Mouse (Mus musculus): ENCODE data around the gene Xrcc5. TPM values are rescaled to one million over a fixed set of nuclear protein-coding genes. Genes with fewer than 3 reads are reported as not detected.

The Xrcc5 gene
- polyA plus RNA-seq (2017; shearing (Covaris generic)), result 10 to 100 TPM; 24.6 to 26.7 TPM

GRCm38 (mm10) chr1:72307317-72307798 lies at the start of gene Xrcc5:
Xrcc5 (plus strand) TSS chr1:72307421.
- ATAC-seq, result peak; percentile 94

GRCm38 (mm10) chr1:72263099-72263498 lies 44.1 kb upstream of the Xrcc5 start:
- no peak for ATAC-seq

- ATAC-seq, result no peak
Observed at GRCm38 (mm10) chr1:72278085-72278484, 29.1 kb upstream of the Xrcc5 start.

DNA sequence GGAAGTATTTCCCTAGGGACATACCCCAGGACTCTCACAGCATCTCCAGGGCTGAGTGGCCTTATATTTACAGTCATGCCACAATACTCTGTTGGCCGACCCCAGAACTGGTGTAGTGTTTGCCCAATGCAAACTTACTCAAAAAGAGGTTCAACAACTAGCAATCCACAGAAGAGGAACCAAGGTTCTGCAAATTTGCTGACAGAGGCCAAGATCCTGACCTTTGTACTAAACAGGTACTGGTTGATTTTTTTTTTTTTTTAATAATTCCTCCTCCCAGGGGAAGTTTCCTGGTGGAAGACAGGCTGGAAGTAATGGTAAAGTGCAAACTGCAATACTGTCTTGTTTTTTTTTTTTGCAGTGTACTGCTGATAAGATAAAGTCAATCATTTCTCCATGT lies 24.6 kb upstream of the Xrcc5 start:
- ATAC-seq, result no peak

GRCm38 (mm10) chr1:72283992-72284485 lies 23.2 kb upstream of the Xrcc5 start, which contains the start of the genes Pecr and Tmem169:
Pecr (minus strand) TSS chr1:72284314.
Tmem169 (plus strand) TSS chr1:72284369.
- peak; percentile 100 for ATAC-seq

GRCm38 (mm10) chr1:72284539-72284938 lies 22.7 kb upstream of the Xrcc5 start:
- ATAC-seq, result peak; percentile 18

- ATAC-seq, result no peak
Observed at GRCm38 (mm10) chr1:72286904-72287303, 20.3 kb upstream of the Xrcc5 start.

GRCm38 (mm10) chr1:72287893-72288292 lies 19.3 kb upstream of the Xrcc5 start:
- no peak for ATAC-seq

DNA sequence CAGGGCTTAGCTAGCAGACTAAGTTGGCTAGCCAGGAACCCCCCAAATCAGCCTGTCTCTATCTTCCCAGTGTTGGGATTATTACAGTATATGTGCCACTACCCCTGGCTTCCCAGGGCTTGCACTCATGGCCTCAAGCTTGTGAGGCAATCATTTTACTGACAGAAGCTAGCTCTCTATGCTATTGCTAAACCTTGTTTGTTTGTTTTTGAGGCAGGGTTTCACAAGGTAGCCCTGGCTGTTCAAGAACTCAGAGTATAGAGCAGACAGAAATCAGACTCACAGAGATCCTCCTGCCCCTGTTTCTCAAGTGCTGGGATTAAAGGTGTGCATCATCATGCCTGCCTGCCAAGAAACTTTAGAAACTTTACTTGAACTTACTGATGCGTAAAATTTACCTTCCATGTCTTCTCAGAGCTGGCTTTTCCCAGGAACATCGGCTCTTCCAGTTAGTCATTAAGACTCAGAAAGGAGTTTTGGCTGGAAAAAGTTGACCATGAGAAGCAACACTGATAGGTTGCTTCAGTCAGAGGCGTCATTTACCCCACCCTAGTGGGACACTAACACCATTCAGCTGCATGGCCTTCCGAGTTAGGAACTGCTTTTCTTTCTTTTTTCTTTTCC lies 18.6 kb upstream of the Xrcc5 start:
- no peak for ATAC-seq

- no peak for ATAC-seq
Observed at GRCm38 (mm10) chr1:72290896-72291295, 16.3 kb upstream of the Xrcc5 start.

DNA sequence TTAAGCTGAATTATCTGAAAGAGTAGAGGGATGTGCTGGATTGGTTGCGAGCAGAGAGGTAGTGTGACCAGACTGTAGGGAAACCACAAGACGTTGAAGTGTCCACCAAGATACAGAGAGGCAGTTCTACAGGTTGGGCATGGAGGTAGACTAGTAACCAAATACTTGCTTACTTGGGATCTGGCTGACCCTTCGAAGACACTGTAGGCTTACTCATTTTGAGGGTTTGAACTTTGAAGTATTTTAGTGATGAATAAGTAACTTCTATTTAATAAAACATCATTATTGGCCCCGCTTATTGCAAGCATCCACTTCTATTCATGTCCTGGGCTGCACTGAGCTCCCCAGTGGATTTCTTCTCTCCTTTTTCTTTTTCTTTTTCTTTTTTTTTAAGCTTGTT lies 15.8 kb upstream of the Xrcc5 start:
- no peak for ATAC-seq

DNA sequence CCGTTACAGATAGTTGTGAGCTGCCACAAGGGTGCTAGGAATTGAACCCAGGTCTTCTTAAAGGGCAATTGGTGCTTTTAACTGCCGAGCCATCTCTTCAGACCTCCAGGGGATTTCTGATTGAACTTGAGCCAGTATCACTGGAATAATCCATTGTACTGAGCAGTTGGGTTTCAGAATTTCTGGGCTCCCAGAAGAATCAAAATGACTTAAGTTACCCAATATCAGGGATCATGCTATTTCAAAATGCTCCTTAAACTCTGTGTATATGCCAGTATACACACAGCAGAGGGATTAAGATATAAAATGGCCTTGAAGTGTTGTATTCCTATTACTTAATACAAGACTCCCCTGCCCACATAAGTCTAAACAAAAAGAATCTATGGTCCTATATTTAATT lies 15.3 kb upstream of the Xrcc5 start:
- no peak for ATAC-seq

- no peak for ATAC-seq
Observed at GRCm38 (mm10) chr1:72293869-72294663, 13.2 kb upstream of the Xrcc5 start.

- ATAC-seq, result no peak
Observed at GRCm38 (mm10) chr1:72295746-72296145, 11.5 kb upstream of the Xrcc5 start.

GRCm38 (mm10) chr1:72301845-72302244 lies 5.4 kb upstream of the Xrcc5 start:
- no peak for ATAC-seq

DNA sequence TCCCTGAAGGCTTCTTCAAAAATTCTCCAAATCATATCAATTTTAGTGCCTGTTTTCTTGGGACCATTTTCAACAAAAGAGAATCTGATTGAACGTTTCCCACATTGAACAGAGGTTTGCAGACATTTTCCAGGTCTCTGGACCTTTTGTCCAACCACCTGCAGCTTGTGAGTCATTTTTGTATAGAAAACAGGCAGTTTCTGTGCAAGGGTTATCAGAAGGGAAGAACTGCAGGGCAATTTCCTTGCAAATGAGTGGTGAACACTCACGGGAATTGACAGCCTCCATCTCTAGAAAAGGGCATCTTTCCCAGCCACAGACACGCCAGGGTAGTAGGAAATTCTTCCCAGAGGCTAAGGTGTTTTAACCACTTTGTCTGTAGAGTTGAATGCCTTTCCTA lies 980 bp upstream of the Xrcc5 start:
- ATAC-seq, result no peak

DNA sequence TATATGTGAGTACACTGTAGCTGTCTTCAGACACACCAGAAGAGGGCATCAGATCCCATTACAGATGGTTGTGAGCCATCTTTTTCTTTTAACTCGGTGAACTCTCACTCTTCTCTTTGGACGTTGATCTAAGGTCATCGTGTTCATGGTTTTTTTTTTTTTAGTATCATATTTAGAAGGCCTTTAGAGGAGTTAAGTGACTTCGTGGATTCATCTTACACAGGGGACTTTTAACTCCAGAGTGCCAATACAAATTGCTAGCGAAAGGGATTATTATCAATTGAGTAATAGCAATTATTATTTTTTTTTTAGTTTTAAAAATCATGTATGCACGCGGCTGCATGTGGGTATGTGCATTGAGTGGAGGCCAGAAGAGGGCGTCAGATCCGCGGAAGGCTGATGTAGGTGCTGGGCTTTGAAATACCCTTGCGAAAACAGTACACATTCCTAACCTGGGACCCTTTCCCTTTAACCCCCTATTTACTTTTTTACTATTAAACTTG lies 491 bp upstream of the Xrcc5 start:
- ATAC-seq, result peak; percentile 59

DNA sequence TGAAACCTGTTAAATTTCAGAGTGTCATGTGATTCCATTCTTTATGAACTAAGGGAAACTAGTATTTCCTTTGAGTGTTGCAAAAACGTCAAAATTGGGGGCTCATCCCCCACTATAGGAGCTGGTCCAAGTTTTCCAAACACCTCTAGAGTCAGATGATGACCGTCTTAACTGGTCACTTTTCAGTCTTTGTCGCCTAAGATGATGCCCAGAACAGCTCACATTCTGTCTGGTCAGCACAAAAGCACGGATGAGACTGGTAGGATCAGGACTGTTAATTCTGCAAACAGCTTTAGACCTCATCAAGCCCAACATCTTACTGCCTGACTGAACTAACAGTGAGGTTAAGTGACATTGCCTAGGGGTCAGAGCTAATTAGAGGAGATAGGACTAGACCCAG lies 1.7 kb downstream of the Xrcc5 start:
- no peak for ATAC-seq

- ATAC-seq, result no peak
Observed at GRCm38 (mm10) chr1:72309744-72310424, 2.7 kb downstream of the Xrcc5 start.

DNA sequence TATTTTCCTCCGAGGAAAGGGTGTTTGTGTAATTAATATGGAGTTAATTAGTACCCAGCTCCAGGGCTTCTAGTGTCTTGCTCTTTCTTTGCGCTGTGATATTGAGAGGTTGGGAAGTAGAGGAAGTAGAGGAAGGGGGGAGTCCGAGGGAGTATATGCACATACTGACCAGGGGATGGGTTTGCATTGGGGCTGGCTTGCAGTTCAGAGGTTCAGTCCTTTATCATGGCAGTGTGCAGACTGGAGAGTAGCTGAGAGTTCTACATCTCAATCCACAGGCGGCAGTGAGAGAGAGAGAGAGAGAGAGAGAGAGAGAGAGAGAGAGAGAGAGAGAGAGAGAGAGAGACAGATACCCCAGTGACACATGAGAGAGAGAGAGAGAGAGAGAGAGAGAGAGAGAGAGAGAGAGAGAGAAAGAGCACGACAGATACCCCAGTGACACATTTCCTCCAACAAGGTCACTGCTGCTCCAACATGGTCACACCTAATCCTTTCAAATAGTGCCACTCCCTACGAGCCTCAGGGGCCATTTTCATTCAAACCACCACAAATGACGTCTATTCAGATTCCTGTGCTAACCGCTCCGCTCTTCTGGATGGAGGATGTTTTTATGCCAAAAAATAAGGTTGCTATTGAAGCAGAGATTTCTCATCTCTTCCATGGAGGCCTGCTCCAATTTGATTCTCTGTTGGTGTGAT lies 5.6 kb downstream of the Xrcc5 start:
- no peak for ATAC-seq

DNA sequence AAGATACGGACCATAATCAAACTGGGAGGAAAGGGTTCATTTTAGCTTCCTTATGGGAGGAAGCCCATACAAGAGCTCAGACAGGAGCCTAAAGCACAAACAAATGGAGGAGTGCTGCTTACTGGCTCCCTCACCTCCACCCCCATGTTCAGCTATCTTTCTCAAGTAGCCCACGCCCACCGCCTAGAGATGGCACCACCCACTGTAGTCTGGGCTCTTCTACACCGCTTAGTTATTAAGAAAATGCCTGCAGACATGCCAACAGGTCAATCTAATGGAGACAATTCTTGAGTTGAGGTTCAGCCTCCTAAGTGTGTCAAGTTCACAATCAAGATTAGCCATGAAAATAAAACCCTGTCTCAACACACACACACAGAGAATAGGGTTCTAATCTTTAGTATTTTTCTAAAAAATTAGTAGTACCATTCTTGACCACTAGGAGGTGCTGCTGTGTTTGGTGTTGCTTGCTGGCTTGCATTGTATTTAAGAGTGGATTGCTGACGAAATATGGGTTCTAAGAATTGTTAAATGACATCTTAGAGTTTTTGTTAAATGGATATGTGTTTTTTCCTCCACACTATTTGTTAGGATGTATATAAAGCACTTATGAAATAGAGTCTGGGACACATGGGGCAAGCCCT lies 6.3 kb downstream of the Xrcc5 start:
- peak; percentile 72 for ATAC-seq

GRCm38 (mm10) chr1:72315447-72315846 lies 8.2 kb downstream of the Xrcc5 start:
- no peak for ATAC-seq
